In the genomic region with DNA sequence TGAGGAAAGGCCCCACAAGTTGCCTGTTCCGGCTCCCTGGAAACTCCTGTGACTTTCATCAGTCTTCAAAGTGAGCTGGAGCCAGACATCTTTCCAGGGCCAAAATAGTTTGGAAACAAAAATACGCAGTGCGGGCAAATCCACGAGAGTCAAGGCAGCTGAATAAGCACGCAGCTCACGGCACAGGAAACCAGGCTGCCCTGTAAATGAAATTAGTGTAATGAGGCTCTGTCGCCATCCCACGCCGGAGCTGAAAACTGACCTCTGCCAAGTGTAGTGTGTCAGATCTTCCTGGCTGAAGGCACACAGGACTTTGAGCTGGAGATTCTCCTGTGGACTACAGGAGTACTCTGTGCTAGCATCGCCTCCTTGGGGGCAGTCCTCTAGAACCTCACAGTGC, we compare ENCODE assay signal across 10 mouse cellular contexts.
DNase-seq lines count a peak whose midpoint lies in the region; ATAC-seq and TF ChIP-seq lines count a peak whose summit lies in the region.
"Had no signal": no experiment of that assay in that cellular context is flagged by ENCODE, and none has a peak within 500 bp of the region (broad histone marks: within the 10 kb centered on the region; RNA-seq: fewer than 3 reads in every experiment).

No protein-coding gene starts in this region.

- peak; percentile 31 for DNase-seq in embryonic facial prominence, embryonic 11.5 days (ENCODE audit: low spot score)
- DNase-seq in heart, postnatal 4 days, result peak; percentile 13
- peak; percentile 69 for DNase-seq in limb, embryonic 14.5 days (ENCODE audit: low spot score)
- DNase-seq in layer of hippocampus, adult 9-10 months (ENCODE audit: low spot score), result no peak
- no peak for DNase-seq in ovary, adult 18-20 months (ENCODE audit: low spot score)
- DNase-seq: cerebellum, adult 18-20 months had no signal

- H3K4me3 ChIP-seq in intestine, postnatal 0 days (ENCODE audit: low read depth, low read length), result no peak overlapping the region
- H3K4me3 ChIP-seq in intestine, embryonic 15.5 days (replicated peaks), result no peak overlapping the region
- no peak overlapping the region for H3K4me3 ChIP-seq in embryonic facial prominence, embryonic 11.5 days (ENCODE audit: low read depth, low read length)
- H3K4me3 ChIP-seq in limb, embryonic 14.5 days (replicated peaks; ENCODE audit: low read length), result no peak overlapping the region
- H3K4me3 ChIP-seq: liver, embryonic 15.5 days had no signal

- no peak overlapping the region for H3K27ac ChIP-seq in intestine, postnatal 0 days (ENCODE audit: low read depth, low read length)
- no peak overlapping the region for H3K27ac ChIP-seq in intestine, embryonic 15.5 days
- no peak overlapping the region for H3K27ac ChIP-seq in embryonic facial prominence, embryonic 11.5 days (replicated peaks; ENCODE audit: low read depth, low read length)
- peak overlapping the region; percentile 22; the same call in 1 of the 2 replicates for H3K27ac ChIP-seq in limb, embryonic 14.5 days (replicated peaks; ENCODE audit: low read depth, low read length)
- H3K27ac ChIP-seq: liver, embryonic 15.5 days had no signal

- no peaks in the 10 kb centered on the region for H3K4me1 ChIP-seq in intestine, postnatal 0 days (replicated peaks; ENCODE audit: control insufficient read depth, insufficient read depth, low read length)
- 0 out of 2 replicates have a peak, but pooled peaks cover 4% of the 10 kb centered on the region for H3K4me1 ChIP-seq in intestine, embryonic 15.5 days (replicated peaks)
- H3K4me1 ChIP-seq in embryonic facial prominence, embryonic 11.5 days (ENCODE audit: control insufficient read depth, insufficient read depth, low read length), result no peaks in the 10 kb centered on the region
- H3K4me1 ChIP-seq in limb, embryonic 14.5 days (ENCODE audit: control insufficient read depth, insufficient read depth, low read length), result peaks cover 12% of the 10 kb centered on the region
- H3K4me1 ChIP-seq: liver, embryonic 15.5 days had no signal

- H3K4me2 ChIP-seq in intestine, postnatal 0 days (replicated peaks; ENCODE audit: low read depth), result no peak overlapping the region
- no peak overlapping the region for H3K4me2 ChIP-seq in intestine, embryonic 15.5 days (replicated peaks)
- H3K4me2 ChIP-seq in embryonic facial prominence, embryonic 11.5 days (ENCODE audit: low read depth, low read length), result no peak overlapping the region
- no peak overlapping the region for H3K4me2 ChIP-seq in limb, embryonic 14.5 days (replicated peaks; ENCODE audit: low read depth, low read length, severe bottlenecking)
- H3K4me2 ChIP-seq: liver, embryonic 15.5 days had no signal

- WGBS in intestine, postnatal 0 days, result 75% methylated on average over 10 of the region's 10 CpGs
- WGBS in intestine, embryonic 15.5 days, result 60% methylated on average over 10 of the region's 10 CpGs
- 40% methylated on average over 10 of the region's 10 CpGs for WGBS in embryonic facial prominence, embryonic 11.5 days
- WGBS in limb, embryonic 14.5 days, result 38% methylated on average over 10 of the region's 10 CpGs

- H3K36me3 ChIP-seq in intestine, postnatal 0 days (ENCODE audit: control insufficient read depth, insufficient read depth), result no peaks in the 10 kb centered on the region
- no peaks in the 10 kb centered on the region for H3K36me3 ChIP-seq in intestine, embryonic 15.5 days
- H3K36me3 ChIP-seq in embryonic facial prominence, embryonic 11.5 days (replicated peaks; ENCODE audit: control insufficient read depth, insufficient read depth, low read depth, low read length), result no peaks in the 10 kb centered on the region
- H3K36me3 ChIP-seq in limb, embryonic 14.5 days (ENCODE audit: control insufficient read depth, insufficient read depth, low read length), result no peaks in the 10 kb centered on the region
- H3K36me3 ChIP-seq: liver, embryonic 15.5 days had no signal

- ATAC-seq in intestine, postnatal 0 days, result no peak
- ATAC-seq in intestine, embryonic 15.5 days, result no peak
- ATAC-seq in embryonic facial prominence, embryonic 11.5 days (replicated peaks; ENCODE audit: insufficient number of reproducible peaks, low FRiP score, low TSS enrichment, low read depth), result no peak
- peak; percentile 63; the same call in 1 of the 2 replicates for ATAC-seq in limb, embryonic 14.5 days (ENCODE audit: low FRiP score, low read depth)
- ATAC-seq: inflammation-experienced regulatory T-cells, adult 6 months had no signal

- H3K9ac ChIP-seq in intestine, postnatal 0 days (ENCODE audit: low read depth, low read length), result no peak overlapping the region
- no peak overlapping the region for H3K9ac ChIP-seq in intestine, embryonic 15.5 days
- H3K9ac ChIP-seq in embryonic facial prominence, embryonic 11.5 days (replicated peaks; ENCODE audit: low read length), result no peak overlapping the region
- H3K9ac ChIP-seq in limb, embryonic 14.5 days (ENCODE audit: low read depth, low read length, severe bottlenecking), result no peak overlapping the region
- H3K9ac ChIP-seq: liver, embryonic 15.5 days had no signal

- H3K27me3 ChIP-seq in intestine, postnatal 0 days (replicated peaks; ENCODE audit: control insufficient read depth, insufficient read depth, low read length), result no peaks in the 10 kb centered on the region
- no peaks in the 10 kb centered on the region for H3K27me3 ChIP-seq in intestine, embryonic 15.5 days (replicated peaks)
- no peaks in the 10 kb centered on the region for H3K27me3 ChIP-seq in embryonic facial prominence, embryonic 11.5 days (ENCODE audit: control insufficient read depth, insufficient read depth, low read length)
- H3K27me3 ChIP-seq in limb, embryonic 14.5 days (ENCODE audit: control insufficient read depth, insufficient read depth, low read length), result no peaks in the 10 kb centered on the region
- H3K27me3 ChIP-seq: liver, embryonic 15.5 days had no signal

- TF ChIP-seq CTCF in intestine, postnatal 0 days (IDR thresholded peaks at IDR 0.05; ENCODE audit: low read depth), result 0 out of 2 replicates have a peak, but pooled peaks have one; percentile 26

- TF ChIP-seq POLR2A in limb, embryonic 14.5 days (IDR thresholded peaks at IDR 0.05; ENCODE audit: borderline replicate concordance, extremely low read depth, insufficient read depth, insufficient read length), result no peak

- H3K9me3 ChIP-seq in intestine, postnatal 0 days (ENCODE audit: control insufficient read depth), result no peaks in the 10 kb centered on the region
- H3K9me3 ChIP-seq in intestine, embryonic 15.5 days, result no peaks in the 10 kb centered on the region
- no peaks in the 10 kb centered on the region for H3K9me3 ChIP-seq in embryonic facial prominence, embryonic 11.5 days (replicated peaks; ENCODE audit: control insufficient read depth, low read length)
- no peaks in the 10 kb centered on the region for H3K9me3 ChIP-seq in limb, embryonic 14.5 days (ENCODE audit: control insufficient read depth, low read length)
- H3K9me3 ChIP-seq: liver, embryonic 15.5 days had no signal

Comparison
In these comparisons a context has a peak if more than half of its experiments do, and no peak if none do; other contexts are left out.
1. DNase-seq: peak in embryonic facial prominence, embryonic 11.5 days (single experiment), heart, postnatal 4 days (single experiment) and limb, embryonic 14.5 days (single experiment); none in layer of hippocampus, adult 9-10 months (single experiment) and ovary, adult 18-20 months (single experiment).